Mouse (Mus musculus) heart, embryonic 12.5 days (tissue): ENCODE results near the gene Aktip. TPM values are rescaled to one million over a fixed set of nuclear protein-coding genes. Genes with fewer than 3 reads are reported as not detected.
A peak's percentile ranks its signal among the peaks of the same experiment; 100 is the strongest.

Experiments
- ATAC-seq: fragments of 200-750 bp; cut with Nextera tagmentation; 2 replicates; pipeline ENCODE4 v1.8.0; 2017; ENCODE audit warnings: moderate TSS enrichment, moderate library complexity; ENCODE audit not compliant: insufficient number of reproducible peaks, low FRiP score
- H3K27ac ChIP-seq: fragments of 300-500 bp; sonication (generic); 2 replicates; pipeline ENCODE4 v1.5.1; 2016; ENCODE audit warnings: mild to moderate bottlenecking, moderate library complexity; ENCODE audit not compliant: poor library complexity, severe bottlenecking
- H3K27me3 ChIP-seq: fragments of 300-500 bp; sonication (generic); replicated peaks from 2 replicates; pipeline ENCODE4 v1.6.1; 2016; ENCODE audit warnings: mild to moderate bottlenecking, moderate library complexity
- H3K36me3 ChIP-seq: fragments of 300-500 bp; sonication (generic); 2 replicates; pipeline ENCODE4 v1.6.1; 2016; ENCODE audit warnings: mild to moderate bottlenecking, moderate library complexity
- H3K4me1 ChIP-seq: fragments of 300-500 bp; sonication (generic); replicated peaks from 2 replicates; pipeline ENCODE4 v1.6.1; 2016; ENCODE audit warnings: mild to moderate bottlenecking
- H3K4me2 ChIP-seq: fragments of 300-500 bp; sonication (generic); 2 replicates; pipeline ENCODE4 v1.6.1; 2016; ENCODE audit warnings: mild to moderate bottlenecking, moderate library complexity
- H3K4me3 ChIP-seq: fragments of 300-500 bp; sonication (generic); 2 replicates; pipeline ENCODE4 v1.5.1; 2016; ENCODE audit warnings: mild to moderate bottlenecking
- H3K9ac ChIP-seq: fragments of 300-500 bp; sonication (generic); 2 replicates; pipeline ENCODE4 v1.6.1; 2016; ENCODE audit warnings: mild to moderate bottlenecking, moderate library complexity
- H3K9me3 ChIP-seq: fragments of 300-500 bp; sonication (generic); replicated peaks from 2 replicates; pipeline ENCODE4 v1.6.1; 2016; ENCODE audit warnings: mild to moderate bottlenecking, moderate library complexity
- whole genome bisulfite sequencing: fragments of 180-500 bp; shearing (Covaris S2); methylation state at CpG from one replicate; pipeline ENCODE4 v1.1.7; 2016; 5-methylcytosine and 5-hydroxymethylcytosine counted together
- polyA plus RNA-seq: library from polyadenylated mRNA; unstranded; fragments of >200 nt; fragmentation: Nextera tagmentation; extraction: Ambion mirVana; gene quantifications from 2 replicates; pipeline ENCODE4 v1.2.1, GENCODE M21; 2016

The Aktip gene
- polyA plus RNA-seq, 1 experiment from 2014 or later: 42.0 TPM

- ATAC-seq: no peak
- H3K27me3 ChIP-seq: peaks cover 24% of the 10 kb centered on the region
Measured at GRCm38 (mm10) chr8:91192941-91193340, 6.8 kb downstream of the Aktip start.

GRCm38 (mm10) chr8:91190816-91191340, 8.9 kb downstream of the Aktip start:
- Histone ChIP-seq H3K27me3 (peaks cover 24% of the 10 kb centered on the region), H3K9ac (peak overlapping the region; percentile 46; the same call in 1 of the 2 replicates), H3K27ac (no peak overlapping the region), H3K36me3 (no peaks in the 10 kb centered on the region), H3K4me1 (peaks cover 4% of the 10 kb centered on the region; the same call in 1 of the 2 replicates), H3K4me2 (peak overlapping the region; percentile 62), H3K4me3 (peak overlapping the region; percentile 25), H3K9me3 (no peaks in the 10 kb centered on the region)
- 8% methylated on average over 17 of the region's 17 CpGs for WGBS
- no peak for ATAC-seq

More at GRCm38 (mm10) chr8:91192941-91193340, 6.8 kb downstream of the Aktip start:
- Histone ChIP-seq H3K4me2 (no peak overlapping the region), H3K36me3 (no peaks in the 10 kb centered on the region), H3K4me1 (peaks cover 13% of the 10 kb centered on the region), H3K9me3 (no peaks in the 10 kb centered on the region), H3K9ac (no peak overlapping the region), H3K27ac (no peak overlapping the region), H3K4me3 (no peak overlapping the region)
- 69% methylated on average over 5 of the region's 5 CpGs for WGBS

GRCm38 (mm10) chr8:91188152-91188551, 11.6 kb downstream of the Aktip start:
- no peak overlapping the region for H3K4me3 ChIP-seq
- no peak for ATAC-seq
- no peak overlapping the region for H3K9ac ChIP-seq
- H3K27me3 ChIP-seq: peaks cover 11% of the 10 kb centered on the region
- 70% methylated on average over 10 of the region's 11 CpGs for WGBS
- no peak overlapping the region for H3K27ac ChIP-seq
- H3K4me2 ChIP-seq: no peak overlapping the region
- 0 out of 2 replicates have a peak, but pooled peaks cover 3% of the 10 kb centered on the region for H3K9me3 ChIP-seq
- H3K36me3 ChIP-seq: no peaks in the 10 kb centered on the region
- H3K4me1 ChIP-seq: peaks cover 4% of the 10 kb centered on the region; the same call in 1 of the 2 replicates

GRCm38 (mm10) chr8:91186372-91186771, 13.4 kb downstream of the Aktip start:
- H3K4me2 ChIP-seq: no peak overlapping the region
- H3K9me3 ChIP-seq: 0 out of 2 replicates have a peak, but pooled peaks cover 3% of the 10 kb centered on the region
- no peak overlapping the region for H3K4me3 ChIP-seq
- H3K27ac ChIP-seq: no peak overlapping the region
- H3K4me1 ChIP-seq: peaks cover 4% of the 10 kb centered on the region; the same call in 1 of the 2 replicates
- no peak for ATAC-seq
- 78% methylated on average over 12 of the region's 12 CpGs for WGBS
- H3K9ac ChIP-seq: no peak overlapping the region
- peaks cover 8% of the 10 kb centered on the region for H3K27me3 ChIP-seq
- H3K36me3 ChIP-seq: no peaks in the 10 kb centered on the region

GRCm38 (mm10) chr8:91177708-91178107, 22.1 kb downstream of the Aktip start:
- no peaks in the 10 kb centered on the region for H3K4me1 ChIP-seq
- H3K36me3 ChIP-seq: no peaks in the 10 kb centered on the region
- no peak overlapping the region for H3K4me3 ChIP-seq
- 33% methylated on average over 1 of the region's 1 CpGs for WGBS
- no peaks in the 10 kb centered on the region for H3K9me3 ChIP-seq
- no peaks in the 10 kb centered on the region for H3K27me3 ChIP-seq
- ATAC-seq: no peak
- H3K4me2 ChIP-seq: no peak overlapping the region
- H3K27ac ChIP-seq: no peak overlapping the region
- H3K9ac ChIP-seq: no peak overlapping the region

- Histone ChIP-seq H3K9ac (no peak overlapping the region), H3K27ac (no peak overlapping the region), H3K4me1 (no peaks in the 10 kb centered on the region), H3K27me3 (no peaks in the 10 kb centered on the region), H3K4me3 (no peak overlapping the region), H3K4me2 (no peak overlapping the region), H3K9me3 (no peaks in the 10 kb centered on the region), H3K36me3 (no peaks in the 10 kb centered on the region)
- WGBS: 76% methylated on average over 14 of the region's 14 CpGs
- ATAC-seq: no peak
Measured at GRCm38 (mm10) chr8:91176176-91176575, 23.6 kb downstream of the Aktip start.

- WGBS: 82% methylated on average over 13 of the region's 13 CpGs
Measured at GRCm38 (mm10) chr8:91171605-91172004, 28.2 kb downstream of the Aktip start.

GRCm38 (mm10) chr8:91170914-91171313, 28.9 kb downstream of the Aktip start:
- Histone ChIP-seq H3K4me1 (no peaks in the 10 kb centered on the region), H3K9ac (no peak overlapping the region), H3K27me3 (no peaks in the 10 kb centered on the region), H3K4me2 (no peak overlapping the region), H3K4me3 (no peak overlapping the region), H3K27ac (no peak overlapping the region), H3K9me3 (no peaks in the 10 kb centered on the region), H3K36me3 (no peaks in the 10 kb centered on the region)
- ATAC-seq: no peak
- 77% methylated on average over 14 of the region's 14 CpGs for WGBS

More at GRCm38 (mm10) chr8:91171605-91172004, 28.2 kb downstream of the Aktip start:
- Histone ChIP-seq H3K9me3 (no peaks in the 10 kb centered on the region), H3K4me2 (no peak overlapping the region), H3K4me3 (no peak overlapping the region), H3K27ac (no peak overlapping the region), H3K27me3 (no peaks in the 10 kb centered on the region), H3K4me1 (no peaks in the 10 kb centered on the region), H3K36me3 (no peaks in the 10 kb centered on the region), H3K9ac (no peak overlapping the region)
- no peak for ATAC-seq

- H3K4me1 ChIP-seq: no peaks in the 10 kb centered on the region
- no peaks in the 10 kb centered on the region for H3K9me3 ChIP-seq
- no peak overlapping the region for H3K4me2 ChIP-seq
- H3K36me3 ChIP-seq: no peaks in the 10 kb centered on the region
- no peak overlapping the region for H3K9ac ChIP-seq
- H3K27me3 ChIP-seq: no peaks in the 10 kb centered on the region
- ATAC-seq: no peak
- no peak overlapping the region for H3K4me3 ChIP-seq
- no peak overlapping the region for H3K27ac ChIP-seq
- WGBS: 78% methylated on average over 6 of the region's 6 CpGs
Measured at GRCm38 (mm10) chr8:91170152-91170551, 29.6 kb downstream of the Aktip start.

- Histone ChIP-seq H3K4me2 (no peak overlapping the region), H3K9me3 (peaks cover 8% of the 10 kb centered on the region; the same call in 1 of the 2 replicates), H3K4me1 (no peaks in the 10 kb centered on the region), H3K27me3 (no peaks in the 10 kb centered on the region), H3K9ac (no peak overlapping the region), H3K4me3 (no peak overlapping the region), H3K36me3 (no peaks in the 10 kb centered on the region), H3K27ac (no peak overlapping the region)
- no peak for ATAC-seq
- WGBS: 65% methylated on average over 15 of the region's 15 CpGs
Measured at GRCm38 (mm10) chr8:91159959-91160800, 39.6 kb downstream of the Aktip start.

GRCm38 (mm10) chr8:91158617-91159016, 41.2 kb downstream of the Aktip start:
- Histone ChIP-seq H3K9me3 (peaks cover 8% of the 10 kb centered on the region; the same call in 1 of the 2 replicates), H3K4me3 (no peak overlapping the region), H3K36me3 (no peaks in the 10 kb centered on the region), H3K4me2 (no peak overlapping the region), H3K9ac (no peak overlapping the region), H3K4me1 (no peaks in the 10 kb centered on the region), H3K27ac (no peak overlapping the region), H3K27me3 (no peaks in the 10 kb centered on the region)
- ATAC-seq: no peak
- 85% methylated on average over 10 of the region's 10 CpGs for WGBS
